19 mouse cellular contexts compared by ENCODE assay signal in genomic region chr14:27956801-27957200, GRCm38 (mm10).
DNase-seq lines count a peak whose midpoint lies in the region; ATAC-seq and TF ChIP-seq lines count a peak whose summit lies in the region.
"Had no signal": no experiment of that assay in that cellular context is flagged by ENCODE, and none has a peak within 500 bp of the region (broad histone marks: within the 10 kb centered on the region; RNA-seq: fewer than 3 reads in every experiment).

No protein-coding gene starts in this region.

- WGBS in heart, embryonic 12.5 days, result 15% methylated on average over 2 of the region's 2 CpGs
- 58% methylated on average over 2 of the region's 2 CpGs for WGBS in midbrain, embryonic 10.5 days
- WGBS in limb, embryonic 10.5 days, result 67% methylated on average over 2 of the region's 2 CpGs

- no peak for TF ChIP-seq CTCF in C2C12 (IDR thresholded peaks at IDR 0.05; ENCODE audit: control insufficient read depth, insufficient read depth, insufficient read length)

- no peak for DNase-seq in heart, postnatal 14 days
- DNase-seq in adipocyte (ENCODE audit: low spot score), result peak; percentile 56
- peak; percentile 13 for DNase-seq in fibroblast of lung, adult 2 months (ENCODE audit: low read depth)
- DNase-seq in midbrain, embryonic 10.5 days (ENCODE audit: low spot score), result no peak
- DNase-seq in urinary bladder, adult 18-20 months (ENCODE audit: low spot score in 2 of 2), result no peak
- DNase-seq in limb, embryonic 10.5 days (ENCODE audit: low spot score), result no peak
- DNase-seq: cerebellum, adult 2 months; lung, postnatal 4 days; midbrain, embryonic 14.5 days; right cerebral cortex, postnatal 4 days; thymus, postnatal 14 days had no signal

- intact Hi-C loops in heart, postnatal 14 days (cut with DNase I), result no loop called here

- peaks cover 10% of the 10 kb centered on the region for H3K4me1 ChIP-seq in heart, embryonic 12.5 days (replicated peaks)
- H3K4me1 ChIP-seq in midbrain, embryonic 10.5 days, result no peaks in the 10 kb centered on the region
- no peaks in the 10 kb centered on the region for H3K4me1 ChIP-seq in limb, embryonic 10.5 days
- H3K4me1 ChIP-seq: embryonic facial prominence, embryonic 15.5 days; hindbrain, embryonic 12.5 days; stomach, embryonic 15.5 days had no signal

- peaks cover 6% of the 10 kb centered on the region; the same call in 1 of the 2 replicates for H3K9me3 ChIP-seq in heart, embryonic 12.5 days (replicated peaks)
- no peaks in the 10 kb centered on the region; the same call in 1 of the 2 replicates for H3K9me3 ChIP-seq in midbrain, embryonic 10.5 days (replicated peaks)
- no peaks in the 10 kb centered on the region for H3K9me3 ChIP-seq in limb, embryonic 10.5 days (replicated peaks)
- H3K9me3 ChIP-seq: embryonic facial prominence, embryonic 15.5 days; stomach, embryonic 15.5 days had no signal

- H3K79me2 ChIP-seq in C2C12 (ENCODE audit: control insufficient read depth, insufficient read depth), result no peaks in the 10 kb centered on the region

- H3ac ChIP-seq in C2C12 (ENCODE audit: control insufficient read depth, insufficient read length, low read depth), result no peak overlapping the region

- no peak overlapping the region for H3K4me2 ChIP-seq in heart, embryonic 12.5 days
- H3K4me2 ChIP-seq: embryonic facial prominence, embryonic 15.5 days; hindbrain, embryonic 12.5 days; limb, embryonic 12.5 days; stomach, embryonic 15.5 days had no signal

- peak overlapping the region; percentile 33 for H3K27ac ChIP-seq in heart, embryonic 12.5 days (ENCODE audit: poor library complexity, severe bottlenecking)
- H3K27ac ChIP-seq in midbrain, embryonic 10.5 days (replicated peaks), result no peak overlapping the region
- H3K27ac ChIP-seq in limb, embryonic 10.5 days, result no peak overlapping the region
- H3K27ac ChIP-seq: embryonic facial prominence, embryonic 15.5 days; hindbrain, embryonic 12.5 days; limb, embryonic 12.5 days; stomach, embryonic 15.5 days had no signal

- no peaks in the 10 kb centered on the region for H3K36me3 ChIP-seq in heart, embryonic 12.5 days
- H3K36me3 ChIP-seq in C2C12 (ENCODE audit: control insufficient read depth, insufficient read depth), result no peaks in the 10 kb centered on the region
- H3K36me3 ChIP-seq in midbrain, embryonic 10.5 days, result no peaks in the 10 kb centered on the region
- H3K36me3 ChIP-seq in limb, embryonic 10.5 days, result no peaks in the 10 kb centered on the region
- H3K36me3 ChIP-seq: embryonic facial prominence, embryonic 15.5 days; hindbrain, embryonic 12.5 days; limb, embryonic 12.5 days; stomach, embryonic 15.5 days had no signal

- no peak for ATAC-seq in heart, embryonic 12.5 days (ENCODE audit: insufficient number of reproducible peaks, low FRiP score)
- ATAC-seq: intestine, embryonic 16.5 days had no signal

- H3K4me3 ChIP-seq in heart, embryonic 12.5 days, result no peak overlapping the region
- H3K4me3 ChIP-seq in C2C12 (ENCODE audit: insufficient read depth, poor library complexity, severe bottlenecking), result no peak overlapping the region
- H3K4me3 ChIP-seq in midbrain, embryonic 10.5 days, result no peak overlapping the region
- H3K4me3 ChIP-seq in limb, embryonic 10.5 days, result no peak overlapping the region
- H3K4me3 ChIP-seq: embryonic facial prominence, embryonic 15.5 days; hindbrain, embryonic 12.5 days; limb, embryonic 12.5 days; stomach, embryonic 15.5 days had no signal

- H3K27me3 ChIP-seq in heart, embryonic 12.5 days (replicated peaks), result no peaks in the 10 kb centered on the region
- H3K27me3 ChIP-seq in C2C12 (ENCODE audit: control insufficient read depth, insufficient read depth, insufficient read length), result no peaks in the 10 kb centered on the region
- no peaks in the 10 kb centered on the region for H3K27me3 ChIP-seq in midbrain, embryonic 10.5 days (ENCODE audit: low read depth, poor library complexity, severe bottlenecking)
- H3K27me3 ChIP-seq in limb, embryonic 10.5 days (ENCODE audit: low read depth, poor library complexity, severe bottlenecking), result no peaks in the 10 kb centered on the region
- H3K27me3 ChIP-seq: CH12.LX; embryonic facial prominence, embryonic 15.5 days; hindbrain, embryonic 12.5 days; stomach, embryonic 15.5 days had no signal

- no peaks in the 10 kb centered on the region for H3K79me3 ChIP-seq in C2C12 (ENCODE audit: low read depth)

- no peak overlapping the region for H3K9ac ChIP-seq in heart, embryonic 12.5 days
- H3K9ac ChIP-seq: embryonic facial prominence, embryonic 15.5 days; hindbrain, embryonic 12.5 days; limb, embryonic 12.5 days; stomach, embryonic 15.5 days had no signal

TF ChIP-seq in C2C12, 6 proteins besides CTCF, POLR2A, EP300 and RAD21:
- TF ChIP-seq MAX (IDR thresholded peaks at IDR 0.05) (no peak), FOSL1 (IDR thresholded peaks at IDR 0.05; ENCODE audit: insufficient read depth, low read length, poor library complexity, severe bottlenecking) (peak; percentile 19)
TF ChIP-seq in C2C12: peak in this region for 1.

Comparison
In these comparisons a context has a peak if more than half of its experiments do, and no peak if none do; other contexts are left out.
1. DNase-seq: peak in adipocyte (single experiment) and fibroblast of lung, adult 2 months (single experiment); none in heart, postnatal 14 days (0 of 2), midbrain, embryonic 10.5 days (single experiment), urinary bladder, adult 18-20 months (0 of 2) and limb, embryonic 10.5 days (single experiment).